Mouse (Mus musculus) brain, adult 10 weeks (tissue): ENCODE data around the gene Olfr154. TPM values are rescaled to one million over a fixed set of nuclear protein-coding genes. Genes with fewer than 3 reads are reported as not detected.

Experiments used
- polyA plus RNA-seq: library from polyadenylated mRNA; stranded (reverse); fragments of 350-450 nt; fragmentation: Illumina TruSeq; extraction: RNeasy Lipid Tissue Mini Kit (QIAGEN cat#74804); gene quantifications from one replicate; pipeline ENCODE4 v1.2.3, GENCODE M21; 2015; ENCODE audit warnings: low read depth, low replicate concordance

The Olfr154 gene
- polyA plus RNA-seq: not detected

GRCm38 (mm10) chr2:85664355-85664754 lies at the start of gene Olfr154:
Olfr154 (minus strand) TSS chr2:85664455.

GRCm38 (mm10) chr2:85689131-85689530 lies 24.9 kb upstream of the Olfr154 start, which contains the start of gene Olfr1008:
Olfr1008 (plus strand) TSS chr2:85689431.

GRCm38 (mm10) chr2:85678667-85679066 lies 14.4 kb upstream of the Olfr154 start, which contains the start of gene Olfr1006:
Olfr1006 (minus strand) TSS chr2:85678767.

DNA sequence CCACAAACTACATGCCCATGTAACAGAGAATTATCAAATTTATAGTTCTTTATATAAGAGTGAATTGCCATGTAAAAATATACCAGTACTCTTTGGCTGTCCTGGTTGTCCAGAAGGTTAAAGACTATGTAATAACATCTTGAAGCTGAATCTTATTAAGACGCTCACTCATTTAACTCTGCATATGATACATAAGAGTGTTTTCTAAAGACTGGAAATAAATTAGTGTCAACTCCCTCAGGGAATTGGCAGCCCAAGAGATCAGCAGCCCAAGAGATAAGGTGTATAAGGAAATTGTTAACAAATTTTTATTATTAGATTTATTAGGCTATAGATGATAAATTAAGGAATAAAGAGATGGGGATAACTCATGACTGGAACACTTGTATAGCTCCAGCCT lies 13.7 kb downstream of the Olfr154 start, which contains the start of gene Olfr1002:
TSS of gene Olfr1002 (minus strand) at position 101 of the 400 bp plus-strand sequence.

Other genes starting within 250 kb of the Olfr154 start
- gene Olfr993, start 249.6 kb downstream of the Olfr154 start, polyA plus RNA-seq: not detected
- gene Olfr994, start 228.0 kb downstream of the Olfr154 start, polyA plus RNA-seq: not detected
- not detected for gene Olfr995, start 220.8 kb downstream of the Olfr154 start, polyA plus RNA-seq
- 0.19 TPM for gene 4833423E24Rik, start 145.4 kb downstream of the Olfr154 start, polyA plus RNA-seq
- not detected for gene Olfr996, start 85.2 kb downstream of the Olfr154 start, polyA plus RNA-seq
- not detected for gene Olfr998, start 75.5 kb downstream of the Olfr154 start, polyA plus RNA-seq
- gene Olfr1000, start 52.6 kb downstream of the Olfr154 start, polyA plus RNA-seq: not detected
- not detected for gene Olfr1002, start 13.8 kb downstream of the Olfr154 start, polyA plus RNA-seq
- not detected for gene Olfr1006, start 14.3 kb upstream of the Olfr154 start, polyA plus RNA-seq
- gene Olfr1008, start 25.0 kb upstream of the Olfr154 start, polyA plus RNA-seq: not detected
- gene Olfr1009, start 51.0 kb upstream of the Olfr154 start, polyA plus RNA-seq: not detected
- not detected for gene Olfr1012, start 98.3 kb upstream of the Olfr154 start, polyA plus RNA-seq
- gene Olfr1013, start 102.6 kb upstream of the Olfr154 start, polyA plus RNA-seq: not detected
- gene Olfr1014, start 108.3 kb upstream of the Olfr154 start, polyA plus RNA-seq: not detected
- not detected for gene Olfr1015, start 117.6 kb upstream of the Olfr154 start, polyA plus RNA-seq
- not detected for gene Olfr1016, start 138.1 kb upstream of the Olfr154 start, polyA plus RNA-seq
- not detected for gene Olfr1018, start 154.0 kb upstream of the Olfr154 start, polyA plus RNA-seq
- not detected for gene Olfr1019, start 181.0 kb upstream of the Olfr154 start, polyA plus RNA-seq
- not detected for gene Olfr1020, start 182.6 kb upstream of the Olfr154 start, polyA plus RNA-seq
- gene Olfr1022, start 204.1 kb upstream of the Olfr154 start, polyA plus RNA-seq: not detected
- not detected for gene Olfr1023, start 221.2 kb upstream of the Olfr154 start, polyA plus RNA-seq
- not detected for gene Olfr1024, start 240.6 kb upstream of the Olfr154 start, polyA plus RNA-seq